Mouse (Mus musculus) forebrain, embryonic 11.5 days (tissue): ENCODE results near the gene Apc2. TPM values are rescaled to one million over a fixed set of nuclear protein-coding genes. Genes with fewer than 3 reads are reported as not detected.

Source experiments
- ATAC-seq: fragments of 200-750 bp; cut with Nextera tagmentation; replicated peaks from 2 replicates; pipeline ENCODE4 v1.8.0; 2017; ENCODE audit warnings: moderate TSS enrichment; ENCODE audit not compliant: low FRiP score
- DNase-seq: peaks from one replicate; pipeline ENCODE4 v3.0.0-alpha.2; 2017; ENCODE audit warnings: low spot score
- H3K27ac ChIP-seq: fragments of 300-500 bp; sonication (generic); 2 replicates; pipeline ENCODE4 v1.5.1; 2014; ENCODE audit warnings: low read depth, low read length
- H3K27me3 ChIP-seq: fragments of 300-500 bp; sonication (generic); 2 replicates; pipeline ENCODE4 v1.6.1; 2014; ENCODE audit warnings: mild to moderate bottlenecking, low read length, mixed read lengths; ENCODE audit not compliant: control insufficient read depth, insufficient read depth
- H3K36me3 ChIP-seq: fragments of 300-500 bp; sonication (generic); 2 replicates; pipeline ENCODE4 v1.6.1; 2014; ENCODE audit warnings: mild to moderate bottlenecking, low read length, moderate library complexity, mixed read lengths; ENCODE audit not compliant: control insufficient read depth, insufficient read depth
- H3K4me1 ChIP-seq: fragments of 300-500 bp; sonication (generic); replicated peaks from 2 replicates; pipeline ENCODE4 v1.6.1; 2014; ENCODE audit warnings: low read length, mixed read lengths; ENCODE audit not compliant: control insufficient read depth, insufficient read depth
- H3K4me2 ChIP-seq: fragments of 300-500 bp; sonication (generic); 2 replicates; pipeline ENCODE4 v1.6.1; 2014; ENCODE audit warnings: low read depth, mild to moderate bottlenecking, low read length, moderate library complexity, mixed read lengths; ENCODE audit not compliant: severe bottlenecking
- H3K4me3 ChIP-seq: fragments of 300-500 bp; sonication (generic); 2 replicates; pipeline ENCODE4 v1.5.1; 2014; ENCODE audit warnings: low read depth, low read length
- H3K9ac ChIP-seq: fragments of 300-500 bp; sonication (generic); 2 replicates; pipeline ENCODE4 v1.6.1; 2014; ENCODE audit warnings: low read length
- H3K9me3 ChIP-seq: fragments of 300-500 bp; sonication (generic); 2 replicates; pipeline ENCODE4 v1.6.1; 2016; ENCODE audit warnings: low read length, mixed read lengths; ENCODE audit not compliant: control insufficient read depth
- WGBS: fragments of 180-500 bp; shearing (Covaris S2); extraction: QIAGEN DNeasy Blood & Tissue Kit; methylation state at CpG from one replicate; pipeline ENCODE4 v1.1.7; 2014; 5-methylcytosine and 5-hydroxymethylcytosine counted together
- polyA plus RNA-seq: library from polyadenylated mRNA; unstranded; fragments of >200 nt; fragmentation: Nextera tagmentation; extraction: Ambion mirVana; gene quantifications from 2 replicates; pipeline ENCODE4 v1.2.1, GENCODE M21; 2014

Apc2 gene
- polyA plus RNA-seq, 1 experiment from 2014 or later, result 77.7 TPM

DNA sequence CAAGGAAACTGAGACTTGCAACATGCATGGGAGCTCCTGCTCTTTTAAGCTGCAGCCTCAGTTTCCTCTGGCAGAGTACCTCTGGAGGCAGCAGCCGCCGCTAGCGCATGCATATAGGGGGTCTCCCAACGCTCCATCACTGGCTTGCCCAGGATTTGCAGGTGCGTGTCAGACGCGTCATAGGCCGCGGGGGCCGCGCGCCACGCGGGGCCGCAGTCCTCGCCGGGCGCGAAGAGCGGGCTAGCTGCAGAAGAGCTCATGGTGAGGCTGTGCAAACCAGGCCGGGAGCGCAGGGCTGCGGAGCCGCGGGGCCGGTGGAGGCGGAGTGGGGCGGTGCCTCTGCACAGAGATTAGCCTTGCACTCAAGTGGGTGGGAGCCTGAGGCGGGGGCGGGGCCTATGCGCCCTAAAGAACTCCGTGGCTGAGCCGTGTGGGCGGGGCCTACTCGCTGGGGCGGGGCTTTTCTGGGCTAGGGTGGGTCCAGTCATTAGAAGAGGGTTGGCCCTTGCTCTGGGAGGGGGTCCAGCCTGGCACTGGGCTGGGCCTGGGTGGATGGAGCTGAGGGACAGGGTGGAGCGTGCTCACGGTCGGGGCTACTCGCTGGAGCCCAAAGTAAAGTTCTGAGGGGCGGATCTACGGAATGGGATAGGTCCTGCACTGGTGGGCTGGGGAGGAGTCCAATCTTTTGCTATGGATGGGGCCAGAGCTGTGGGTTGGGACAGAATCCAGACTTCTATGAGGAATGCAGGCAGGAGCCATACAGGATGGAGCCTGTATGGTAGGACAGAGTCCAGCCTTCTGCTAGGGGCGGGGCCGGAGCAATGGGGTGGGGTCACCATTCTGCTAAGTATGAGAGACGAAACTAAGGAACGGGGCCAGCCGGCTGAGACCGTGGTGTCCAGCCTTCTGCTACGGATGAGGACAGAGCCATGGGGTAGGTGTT is 34.9 kb upstream of the Apc2 start, which contains the start of the genes Gamt and Dazap1:
Gamt (minus strand) TSS at position 371 of the 943 bp plus-strand sequence.
Dazap1 (plus strand) TSS at position 845 of the 943 bp plus-strand sequence.
- ATAC-seq, result peak; percentile 87
- H3K36me3 ChIP-seq, result peaks cover 4% of the 10 kb centered on the region; the same call in 1 of the 2 replicates
- H3K9me3 ChIP-seq, result no peaks in the 10 kb centered on the region

GRCm38 (mm10) chr10:80261585-80261968 is 34.2 kb upstream of the Apc2 start:
- under 1% methylated on average over 14 of the region's 14 CpGs for WGBS
- DNase-seq (peak; percentile 93), ATAC-seq (peak; percentile 57)
- Histone ChIP-seq H3K27ac (peak overlapping the region; percentile 90), H3K4me3 (peak overlapping the region; percentile 39), H3K4me2 (peak overlapping the region; percentile 85), H3K36me3 (peaks cover 4% of the 10 kb centered on the region; the same call in 1 of the 2 replicates), H3K27me3 (no peaks in the 10 kb centered on the region), H3K9ac (peak overlapping the region; percentile 55), H3K4me1 (peaks cover 31% of the 10 kb centered on the region), H3K9me3 (no peaks in the 10 kb centered on the region)

More for the DNA sequence above, 34.9 kb upstream of the Apc2 start, which contains the start of the genes Gamt and Dazap1:
- Histone ChIP-seq H3K27me3 (no peaks in the 10 kb centered on the region), H3K4me3 (peak within 1 kb of the TSS; percentile 39), H3K4me2 (peak within 1 kb of the TSS; percentile 85), H3K27ac (peak within 1 kb of the TSS; percentile 90), H3K4me1 (peaks cover 28% of the 10 kb centered on the region), H3K9ac (peak within 1 kb of the TSS; percentile 59)
- DNase-seq, result peak; percentile 98
- under 1% methylated on average over 49 of the region's 49 CpGs for WGBS

DNA sequence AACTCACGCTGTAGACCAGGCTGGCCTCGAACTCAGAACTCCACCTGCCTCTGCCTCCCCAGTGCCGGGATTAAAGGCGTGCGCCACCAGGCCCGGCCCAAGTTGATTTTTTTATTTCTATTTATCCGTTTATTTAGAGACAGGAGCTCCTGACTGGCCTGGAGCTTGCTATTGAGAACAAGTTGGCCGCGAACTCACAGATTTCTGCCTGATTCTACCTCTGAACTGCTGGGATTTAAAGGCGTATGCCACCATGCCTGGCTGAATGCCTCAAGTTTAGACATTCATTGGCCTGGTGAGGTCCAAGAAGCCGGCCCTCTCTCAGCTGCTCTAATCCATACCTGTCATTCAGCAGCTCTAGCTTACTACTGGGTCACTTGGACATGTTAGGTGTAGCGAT is 33.6 kb upstream of the Apc2 start:
- no peak overlapping the region for H3K9ac ChIP-seq
- 74% methylated on average over 12 of the region's 12 CpGs for WGBS
- peak overlapping the region; percentile 90; the same call in 1 of the 2 replicates for H3K27ac ChIP-seq
- peaks cover 4% of the 10 kb centered on the region; the same call in 1 of the 2 replicates for H3K36me3 ChIP-seq
- peak overlapping the region; percentile 85; the same call in 1 of the 2 replicates for H3K4me2 ChIP-seq
- no peaks in the 10 kb centered on the region for H3K9me3 ChIP-seq
- H3K4me1 ChIP-seq, result peaks cover 35% of the 10 kb centered on the region
- DNase-seq (no peak), ATAC-seq (no peak)
- no peak overlapping the region; the same call in 1 of the 2 replicates for H3K4me3 ChIP-seq
- H3K27me3 ChIP-seq, result no peaks in the 10 kb centered on the region

- Histone ChIP-seq H3K4me1 (peaks cover 41% of the 10 kb centered on the region), H3K4me2 (no peak overlapping the region), H3K36me3 (peaks cover 2% of the 10 kb centered on the region; the same call in 1 of the 2 replicates), H3K4me3 (no peak overlapping the region), H3K27ac (no peak overlapping the region), H3K9ac (no peak overlapping the region), H3K9me3 (no peaks in the 10 kb centered on the region), H3K27me3 (no peaks in the 10 kb centered on the region)
- ATAC-seq, result no peak
- 92% methylated on average over 10 of the region's 10 CpGs for WGBS
- DNase-seq, result no peak
Observed at GRCm38 (mm10) chr10:80262776-80263365, 32.9 kb upstream of the Apc2 start.

GRCm38 (mm10) chr10:80264341-80265148 is 31.2 kb upstream of the Apc2 start:
- Histone ChIP-seq H3K9ac (peak overlapping the region; percentile 95), H3K4me1 (peaks cover 41% of the 10 kb centered on the region), H3K36me3 (no peaks in the 10 kb centered on the region), H3K27me3 (no peaks in the 10 kb centered on the region), H3K9me3 (no peaks in the 10 kb centered on the region), H3K27ac (peak overlapping the region; percentile 51; the same call in 1 of the 2 replicates), H3K4me2 (peak overlapping the region; percentile 67), H3K4me3 (peak overlapping the region; percentile 92)
- ATAC-seq, result peak; percentile 64
- 2% methylated on average over 81 of the region's 81 CpGs for WGBS
- DNase-seq, result peak; percentile 99

DNA sequence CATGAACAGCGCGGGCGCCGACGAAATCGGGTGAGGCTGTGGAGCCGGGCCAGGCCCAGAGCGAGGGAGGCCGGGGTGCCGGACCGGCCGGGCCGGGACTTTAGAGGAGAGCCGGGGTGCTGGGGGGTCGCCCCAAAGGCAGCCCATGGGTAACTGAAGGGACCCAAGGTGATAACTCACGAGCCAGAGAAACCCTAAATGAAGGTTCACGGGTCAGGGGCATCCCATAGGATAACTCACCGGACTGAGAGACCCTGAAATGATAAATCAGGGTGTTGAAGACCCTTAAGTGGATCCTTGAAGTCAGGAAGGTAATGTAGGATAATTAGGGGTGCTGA is 30.7 kb upstream of the Apc2 start:
- WGBS, result 1% methylated on average over 18 of the region's 18 CpGs
- peak overlapping the region; percentile 51; the same call in 1 of the 2 replicates for H3K27ac ChIP-seq
- peak overlapping the region; percentile 67 for H3K4me2 ChIP-seq
- DNase-seq (no peak), ATAC-seq (no peak)
- no peaks in the 10 kb centered on the region for H3K27me3 ChIP-seq
- H3K4me1 ChIP-seq, result peaks cover 35% of the 10 kb centered on the region
- H3K9me3 ChIP-seq, result no peaks in the 10 kb centered on the region
- peak overlapping the region; percentile 95 for H3K9ac ChIP-seq
- H3K4me3 ChIP-seq, result peak overlapping the region; percentile 92
- H3K36me3 ChIP-seq, result no peaks in the 10 kb centered on the region

- DNase-seq (no peak), ATAC-seq (no peak)
- 95% methylated on average over 2 of the region's 2 CpGs for WGBS
- Histone ChIP-seq H3K27me3 (no peaks in the 10 kb centered on the region), H3K9ac (no peak overlapping the region), H3K4me2 (no peak overlapping the region), H3K4me1 (peaks cover 18% of the 10 kb centered on the region), H3K9me3 (no peaks in the 10 kb centered on the region), H3K27ac (no peak overlapping the region), H3K4me3 (no peak overlapping the region), H3K36me3 (no peaks in the 10 kb centered on the region; the same call in 1 of the 2 replicates)
Observed at GRCm38 (mm10) chr10:80270099-80270498, 25.7 kb upstream of the Apc2 start.

DNA sequence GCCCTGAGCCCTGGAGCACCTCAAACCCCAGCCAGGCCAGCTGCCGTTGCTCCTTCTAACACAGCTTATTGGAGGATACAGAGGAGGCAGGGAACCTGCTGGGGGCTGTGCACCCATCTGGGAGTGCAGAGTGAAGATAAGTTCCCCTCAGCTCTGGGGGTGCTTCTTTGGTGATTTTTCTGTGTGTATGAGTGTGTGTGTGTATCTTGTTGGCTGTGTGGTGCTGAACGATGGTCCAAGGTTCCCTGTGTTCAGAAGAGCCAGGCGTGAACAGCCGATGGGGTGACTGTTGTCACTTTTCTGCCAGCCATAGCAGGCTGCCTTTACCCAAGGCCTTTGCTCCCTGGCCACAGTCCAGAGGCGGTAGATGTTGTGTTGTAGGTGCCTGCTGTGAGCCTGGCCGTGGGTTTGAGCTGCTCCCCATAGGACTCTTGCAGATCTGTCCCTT is 25.0 kb upstream of the Apc2 start:
- WGBS, result 80% methylated on average over 6 of the region's 6 CpGs
- Histone ChIP-seq H3K9me3 (no peaks in the 10 kb centered on the region), H3K36me3 (no peaks in the 10 kb centered on the region; the same call in 1 of the 2 replicates), H3K4me3 (no peak overlapping the region), H3K27ac (no peak overlapping the region), H3K27me3 (no peaks in the 10 kb centered on the region), H3K9ac (no peak overlapping the region), H3K4me1 (peaks cover 16% of the 10 kb centered on the region), H3K4me2 (no peak overlapping the region)
- DNase-seq (no peak), ATAC-seq (no peak)
